Mouse (Mus musculus): Measurements from ENCODE around the gene Hoga1. TPM values are rescaled to one million over a fixed set of nuclear protein-coding genes. Genes with fewer than 3 reads are reported as not detected.

Gene Hoga1
- polyA plus RNA-seq, 1 experiment from 2014 or later: 97.6 TPM

DNA sequence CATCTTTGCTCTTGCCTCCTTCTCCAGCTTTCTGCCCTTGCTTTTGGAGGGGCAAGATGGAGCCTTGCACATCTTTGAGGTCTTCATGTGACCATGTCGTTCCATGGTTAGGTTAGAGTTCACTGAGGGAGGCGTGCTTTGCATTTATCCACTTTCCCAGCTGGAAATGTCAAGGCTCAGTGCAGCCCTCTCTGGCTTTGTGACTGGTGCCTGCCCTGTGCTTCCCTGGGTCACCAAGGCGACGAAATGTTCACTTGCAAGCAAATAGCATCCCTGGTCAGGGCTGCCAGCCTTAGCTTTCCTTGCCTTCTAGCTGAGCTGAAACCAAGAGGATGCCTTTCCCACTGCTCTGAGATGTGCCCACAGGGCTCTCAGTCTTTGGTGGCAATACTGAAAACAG is 35.0 kb upstream of the Hoga1 start:
- no peak for TF ChIP-seq CTCF (IDR thresholded peaks at IDR 0.05; ENCODE audit: low read depth)
- DNase-seq (ENCODE audit: low spot score) (no peak), ATAC-seq (replicated peaks; ENCODE audit: low FRiP score, low read depth) (no peak)
- no peak overlapping the region for H3K4me2 ChIP-seq (ENCODE audit: low read length)
- no peak overlapping the region for H3K9ac ChIP-seq (ENCODE audit: low read depth, low read length)
- 50% methylated on average over 4 of the region's 4 CpGs for WGBS
- no peak overlapping the region for H3K4me3 ChIP-seq (replicated peaks; ENCODE audit: low read depth, low read length)
- H3K27me3 ChIP-seq (ENCODE audit: insufficient read depth, low read length): no peaks in the 10 kb centered on the region
- H3K27ac ChIP-seq: no peak overlapping the region
- no peaks in the 10 kb centered on the region for H3K9me3 ChIP-seq (replicated peaks; ENCODE audit: low read length)
- peaks cover 27% of the 10 kb centered on the region for H3K4me1 ChIP-seq (replicated peaks; ENCODE audit: insufficient read depth, low read length)
- H3K36me3 ChIP-seq (ENCODE audit: insufficient read depth, low read length): no peaks in the 10 kb centered on the region

- peaks cover 24% of the 10 kb centered on the region for H3K4me1 ChIP-seq (replicated peaks; ENCODE audit: insufficient read depth, low read length)
These were observed 34.3 kb upstream of the Hoga1 start for GRCm38 (mm10) chr19:42011123-42011522.

GRCm38 (mm10) chr19:42014231-42014825 is 31.1 kb upstream of the Hoga1 start:
- Histone ChIP-seq H3K4me1 (replicated peaks; ENCODE audit: insufficient read depth, low read length) (peaks cover 25% of the 10 kb centered on the region), H3K27me3 (ENCODE audit: insufficient read depth, low read length) (no peaks in the 10 kb centered on the region), H3K4me2 (ENCODE audit: low read length) (no peak overlapping the region), H3K9ac (ENCODE audit: low read depth, low read length) (no peak overlapping the region), H3K36me3 (ENCODE audit: insufficient read depth, low read length) (no peaks in the 10 kb centered on the region), H3K9me3 (replicated peaks; ENCODE audit: low read length) (no peaks in the 10 kb centered on the region), H3K27ac (no peak overlapping the region), H3K4me3 (replicated peaks; ENCODE audit: low read depth, low read length) (no peak overlapping the region)
- DNase-seq (ENCODE audit: low spot score) (peak; percentile 79), ATAC-seq (replicated peaks; ENCODE audit: low FRiP score, low read depth) (peak; percentile 36; the same call in 1 of the 2 replicates)
- TF ChIP-seq CTCF (IDR thresholded peaks at IDR 0.05; ENCODE audit: low read depth): no peak
- 50% methylated on average over 3 of the region's 3 CpGs for WGBS

More at GRCm38 (mm10) chr19:42011123-42011522, 34.3 kb upstream of the Hoga1 start:
- 69% methylated on average over 7 of the region's 7 CpGs for WGBS
- ATAC-seq (replicated peaks; ENCODE audit: low FRiP score, low read depth): no peak
- TF ChIP-seq CTCF (IDR thresholded peaks at IDR 0.05; ENCODE audit: low read depth): no peak
- Histone ChIP-seq H3K9me3 (replicated peaks; ENCODE audit: low read length) (no peaks in the 10 kb centered on the region), H3K9ac (ENCODE audit: low read depth, low read length) (no peak overlapping the region), H3K27ac (no peak overlapping the region), H3K36me3 (ENCODE audit: insufficient read depth, low read length) (no peaks in the 10 kb centered on the region), H3K4me2 (ENCODE audit: low read length) (no peak overlapping the region), H3K27me3 (ENCODE audit: insufficient read depth, low read length) (no peaks in the 10 kb centered on the region), H3K4me3 (replicated peaks; ENCODE audit: low read depth, low read length) (no peak overlapping the region)
- DNase-seq (ENCODE audit: low spot score): no peak

GRCm38 (mm10) chr19:42015001-42015400 is 30.4 kb upstream of the Hoga1 start:
- no peak for TF ChIP-seq CTCF (IDR thresholded peaks at IDR 0.05; ENCODE audit: low read depth)
- Histone ChIP-seq H3K4me2 (ENCODE audit: low read length) (no peak overlapping the region), H3K9me3 (replicated peaks; ENCODE audit: low read length) (no peaks in the 10 kb centered on the region), H3K4me3 (replicated peaks; ENCODE audit: low read depth, low read length) (no peak overlapping the region), H3K36me3 (ENCODE audit: insufficient read depth, low read length) (no peaks in the 10 kb centered on the region), H3K9ac (ENCODE audit: low read depth, low read length) (no peak overlapping the region), H3K27me3 (ENCODE audit: insufficient read depth, low read length) (no peaks in the 10 kb centered on the region), H3K4me1 (replicated peaks; ENCODE audit: insufficient read depth, low read length) (peaks cover 25% of the 10 kb centered on the region), H3K27ac (no peak overlapping the region)
- DNase-seq (ENCODE audit: low spot score) (no peak), ATAC-seq (replicated peaks; ENCODE audit: low FRiP score, low read depth) (no peak)
- 84% methylated on average over 6 of the region's 6 CpGs for WGBS

GRCm38 (mm10) chr19:42016251-42016650 is 29.2 kb upstream of the Hoga1 start:
- H3K4me1 ChIP-seq (replicated peaks; ENCODE audit: insufficient read depth, low read length): peaks cover 20% of the 10 kb centered on the region
- no peaks in the 10 kb centered on the region for H3K36me3 ChIP-seq (ENCODE audit: insufficient read depth, low read length)
- H3K9me3 ChIP-seq (replicated peaks; ENCODE audit: low read length): no peaks in the 10 kb centered on the region
- WGBS: 70% methylated on average over 4 of the region's 4 CpGs
- TF ChIP-seq CTCF (IDR thresholded peaks at IDR 0.05; ENCODE audit: low read depth): no peak
- DNase-seq (ENCODE audit: low spot score) (no peak), ATAC-seq (replicated peaks; ENCODE audit: low FRiP score, low read depth) (no peak)
- H3K27me3 ChIP-seq (ENCODE audit: insufficient read depth, low read length): no peaks in the 10 kb centered on the region
- H3K27ac ChIP-seq: peak overlapping the region; percentile 79; the same call in 1 of the 2 replicates
- no peak overlapping the region for H3K4me3 ChIP-seq (replicated peaks; ENCODE audit: low read depth, low read length)
- no peak overlapping the region for H3K4me2 ChIP-seq (ENCODE audit: low read length)
- no peak overlapping the region for H3K9ac ChIP-seq (ENCODE audit: low read depth, low read length)

- H3K4me1 ChIP-seq (replicated peaks; ENCODE audit: insufficient read depth, low read length): peaks cover 23% of the 10 kb centered on the region
- no peaks in the 10 kb centered on the region for H3K27me3 ChIP-seq (ENCODE audit: insufficient read depth, low read length)
- no peaks in the 10 kb centered on the region for H3K36me3 ChIP-seq (ENCODE audit: insufficient read depth, low read length)
- 33% methylated on average over 5 of the region's 5 CpGs for WGBS
- no peaks in the 10 kb centered on the region for H3K9me3 ChIP-seq (replicated peaks; ENCODE audit: low read length)
- H3K4me3 ChIP-seq (replicated peaks; ENCODE audit: low read depth, low read length): no peak overlapping the region
- H3K27ac ChIP-seq: peak overlapping the region; percentile 79
- H3K4me2 ChIP-seq (ENCODE audit: low read length): no peak overlapping the region
- TF ChIP-seq CTCF (IDR thresholded peaks at IDR 0.05; ENCODE audit: low read depth): no peak
- no peak overlapping the region for H3K9ac ChIP-seq (ENCODE audit: low read depth, low read length)
- ATAC-seq (replicated peaks; ENCODE audit: low FRiP score, low read depth) (no peak), DNase-seq (ENCODE audit: low spot score) (peak; percentile 36)
These were observed 28.6 kb upstream of the Hoga1 start for GRCm38 (mm10) chr19:42016840-42017239.
